Mouse (Mus musculus) liver, adult 2 months (tissue): ENCODE data around the gene Tmem202.

Experiments
- CTCF ChIP-seq: fragments of 200-500 bp; IDR thresholded peaks from 2 replicates; pipeline ENCODE4 v1.5.1; 2011; ENCODE audit warnings: low read depth, low read length, control low read depth
- POLR2A ChIP-seq: fragments of 200-500 bp; IDR thresholded peaks from 2 replicates; pipeline ENCODE4 v1.6.1; 2011; ENCODE audit warnings: low read length, control low read depth; ENCODE audit not compliant: insufficient read depth; ENCODE audit errors: extremely low read depth

DNA sequence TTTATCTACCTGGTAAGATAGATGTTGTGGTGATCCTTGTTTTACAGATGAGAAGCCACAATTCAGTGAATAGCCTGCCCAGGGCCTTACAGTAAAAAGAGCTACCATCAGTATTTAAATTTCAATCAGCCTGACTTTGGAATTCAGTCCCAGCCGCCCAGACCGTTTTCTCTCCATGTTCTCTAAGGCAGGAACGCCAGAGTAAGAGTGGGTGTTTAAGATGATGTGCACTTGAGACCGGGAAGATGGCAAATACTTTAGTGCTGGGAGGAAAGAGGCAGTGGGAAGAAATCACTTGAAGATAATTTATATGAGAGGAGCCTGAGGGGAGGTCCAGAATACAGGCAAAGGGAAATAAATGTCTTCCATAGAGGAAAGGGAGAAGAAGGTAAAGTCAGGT is 10.4 kb upstream of the Tmem202 start:
- no peak for TF ChIP-seq POLR2A
- no peak for TF ChIP-seq CTCF
